9 mouse cellular contexts compared by ENCODE assay signal in the genomic region with DNA sequence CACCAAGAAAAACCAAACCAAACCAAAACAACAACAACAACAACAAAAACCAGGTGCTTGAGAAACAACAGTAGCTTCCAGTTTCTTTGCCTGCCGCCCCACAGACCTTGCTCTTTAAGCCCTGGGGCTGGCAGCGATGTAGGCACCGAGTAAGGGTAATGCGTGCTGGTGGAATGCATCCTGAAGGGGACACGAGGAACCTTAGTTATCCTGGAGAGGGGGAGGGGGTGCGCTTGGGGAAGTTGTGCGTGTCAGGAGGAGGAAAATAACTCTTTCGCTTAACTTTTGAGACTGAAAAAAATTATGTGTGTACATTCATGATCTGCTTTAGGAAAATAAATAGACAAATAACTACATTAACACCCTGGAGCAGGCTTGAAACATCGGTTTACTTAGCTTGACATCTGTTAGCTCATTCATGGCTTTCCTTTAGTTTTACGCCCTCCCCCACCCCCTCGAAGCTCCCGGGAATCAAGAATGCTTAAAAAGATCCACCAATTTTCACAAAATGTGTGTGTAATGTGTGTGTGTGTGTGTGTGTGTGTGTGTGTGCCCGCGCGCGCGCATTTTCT. TPM values are rescaled to one million over a fixed set of nuclear protein-coding genes. Genes with fewer than 3 reads are reported as not detected.
A peak's percentile ranks its signal among the peaks of the same experiment; 100 is the strongest.
DNase-seq lines count a peak whose midpoint lies in the region; ATAC-seq and TF ChIP-seq lines count a peak whose summit lies in the region.
"Had no signal": no experiment of that assay in that cellular context is flagged by ENCODE, and none has a peak within 500 bp of the region (broad histone marks: within the 10 kb centered on the region; RNA-seq: fewer than 3 reads in every experiment).

No protein-coding gene starts in this region.

- no peak overlapping the region for H3K27ac ChIP-seq in layer of hippocampus, adult 2 months
- no peak overlapping the region for H3K27ac ChIP-seq in hindbrain, embryonic 12.5 days
- H3K27ac ChIP-seq in liver, embryonic 11.5 days (ENCODE audit: low read depth, low read length), result no peak overlapping the region
- H3K27ac ChIP-seq in small intestine, adult 2 months (ENCODE audit: insufficient read depth, low read depth, low read length), result no peak overlapping the region

- TF ChIP-seq CTCF in layer of hippocampus, adult 2 months (conservative IDR thresholded peaks at IDR 0.05), result no peak
- TF ChIP-seq CTCF in small intestine, adult 2 months (IDR thresholded peaks at IDR 0.05; ENCODE audit: extremely low read depth, insufficient read length, insufficient replicate concordance, low read depth, low read length), result no peak

- 0 out of 2 replicates have a peak overlapping the region, but pooled peaks have one; percentile 46 for H3K9ac ChIP-seq in hindbrain, embryonic 12.5 days
- no peak overlapping the region for H3K9ac ChIP-seq in liver, embryonic 11.5 days (ENCODE audit: low read depth, low read length)

- DNase-seq in layer of hippocampus, adult 2 months (ENCODE audit: low spot score in 2 of 2), result no peak
- no peak for DNase-seq in layer of hippocampus, adult 11-12 months (ENCODE audit: low spot score)
- no peak for DNase-seq in liver, embryonic 11.5 days (ENCODE audit: low spot score)
- DNase-seq in adrenal gland, postnatal 14 days, result no peak
- DNase-seq in ovary, postnatal 14 days (ENCODE audit: low spot score), result no peak
- no peak for DNase-seq in gastrocnemius, postnatal 4 days (ENCODE audit: low spot score in 2 of 2)

- no peak for TF ChIP-seq POLR2A in small intestine, adult 2 months (IDR thresholded peaks at IDR 0.05; ENCODE audit: low read depth, low read length)

- no peaks in the 10 kb centered on the region for H3K36me3 ChIP-seq in hindbrain, embryonic 12.5 days
- H3K36me3 ChIP-seq in liver, embryonic 11.5 days (ENCODE audit: control insufficient read depth, insufficient read depth, low read length), result no peaks in the 10 kb centered on the region
- H3K36me3 ChIP-seq in small intestine, adult 2 months (ENCODE audit: control insufficient read depth, insufficient read depth, low read length), result no peaks in the 10 kb centered on the region
- H3K36me3 ChIP-seq: G1E had no signal

- WGBS in hindbrain, embryonic 12.5 days, result 2% methylated on average over 17 of the region's 17 CpGs
- 5% methylated on average over 17 of the region's 17 CpGs for WGBS in liver, embryonic 11.5 days
- WGBS in small intestine, adult 2 months, result 17% methylated on average over 17 of the region's 17 CpGs

- no peaks in the 10 kb centered on the region for H3K9me3 ChIP-seq in hindbrain, embryonic 12.5 days (replicated peaks)
- H3K9me3 ChIP-seq in liver, embryonic 11.5 days (ENCODE audit: control insufficient read depth, low read length), result no peaks in the 10 kb centered on the region

- H3K4me1 ChIP-seq in hindbrain, embryonic 12.5 days, result peaks cover 26% of the 10 kb centered on the region
- no peaks in the 10 kb centered on the region; the same call in 1 of the 2 replicates for H3K4me1 ChIP-seq in liver, embryonic 11.5 days (replicated peaks; ENCODE audit: control insufficient read depth, insufficient read depth, low read length)
- peaks cover 3% of the 10 kb centered on the region; the same call in 1 of the 2 replicates for H3K4me1 ChIP-seq in small intestine, adult 2 months (ENCODE audit: control insufficient read depth, insufficient read depth, insufficient read length, low read length)

- peaks cover 60% of the 10 kb centered on the region for H3K27me3 ChIP-seq in hindbrain, embryonic 12.5 days
- H3K27me3 ChIP-seq in liver, embryonic 11.5 days (replicated peaks; ENCODE audit: control insufficient read depth, insufficient read depth, low read length), result peaks cover 57% of the 10 kb centered on the region
- peaks cover 23% of the 10 kb centered on the region for H3K27me3 ChIP-seq in small intestine, adult 2 months (ENCODE audit: control insufficient read depth, insufficient read depth, low read length)

- peak overlapping the region; percentile 96 for H3K4me2 ChIP-seq in hindbrain, embryonic 12.5 days (replicated peaks)
- peak overlapping the region; percentile 93 for H3K4me2 ChIP-seq in liver, embryonic 11.5 days

- H3K4me3 ChIP-seq in layer of hippocampus, adult 2 months, result peak overlapping the region; percentile 59
- H3K4me3 ChIP-seq in hindbrain, embryonic 12.5 days, result peak overlapping the region; percentile 63
- peak overlapping the region; percentile 56 for H3K4me3 ChIP-seq in liver, embryonic 11.5 days (ENCODE audit: low read depth, low read length)
- peak overlapping the region; percentile 70 for H3K4me3 ChIP-seq in small intestine, adult 2 months (ENCODE audit: low read depth, low read length)

- ATAC-seq in hindbrain, embryonic 12.5 days (ENCODE audit: low FRiP score), result no peak
- no peak for ATAC-seq in liver, embryonic 11.5 days (replicated peaks; ENCODE audit: low FRiP score)

RNA-seq across cellular contexts. Expression of a gene that starts 1.3 kb away (rescaled TPM):
- 100 to 1,000 TPM; 474 to 477 TPM for total RNA-seq in layer of hippocampus, adult 2 months (2021)
- polyA plus RNA-seq in hindbrain, embryonic 12.5 days (2016; fragmentation: Nextera tagmentation; extraction: Ambion mirVana), result 91.0 and 110 TPM in 2 replicates
- polyA plus RNA-seq in liver, embryonic 11.5 days (2014; fragmentation: Nextera tagmentation; extraction: Ambion mirVana), result 13.4 and 16.1 TPM in 2 replicates
- polyA plus RNA-seq in small intestine, adult 2 months (2012; rRNA removed), result 5.1 and 9.3 TPM in 2 replicates
- 16.6 and 19.4 TPM in 2 replicates for total RNA-seq in adrenal gland, postnatal 14 days (2021)
- total RNA-seq in gastrocnemius, postnatal 4 days (2021), result 100 to 1,000 TPM in 1 of 2 experiments, 10 to 100 TPM in 1; 88.7 to 108 TPM
- polyA plus RNA-seq: G1E had no signal

RNA-seq across cellular contexts. Expression of a gene that starts 47.2 kb away (rescaled TPM):
- under 1 TPM; 0.61 to 1.00 TPM for total RNA-seq in layer of hippocampus, adult 2 months (2021)
- polyA plus RNA-seq in hindbrain, embryonic 12.5 days (2016; fragmentation: Nextera tagmentation; extraction: Ambion mirVana), result 210 and 220 TPM in 2 replicates
- polyA plus RNA-seq in liver, embryonic 11.5 days (2014; fragmentation: Nextera tagmentation; extraction: Ambion mirVana), result 441 and 474 TPM in 2 replicates
- 18.6 and 25.3 TPM in 2 replicates for polyA plus RNA-seq in small intestine, adult 2 months (2012; rRNA removed)
- total RNA-seq in adrenal gland, postnatal 14 days (2021), result 38.0 and 51.0 TPM in 2 replicates
- 10 to 100 TPM; 52.7 to 56.0 TPM for total RNA-seq in gastrocnemius, postnatal 4 days (2021)

Comparison
In these comparisons a context has a peak if more than half of its experiments do, and no peak if none do; other contexts are left out.
1. RNA of a gene that starts 1.3 kb away (total RNA-seq): 474 to 477 TPM in layer of hippocampus, adult 2 months; 88.7 to 108 TPM in gastrocnemius, postnatal 4 days and 16.6 to 19.4 TPM in adrenal gland, postnatal 14 days; every median in the first group is over 4 times any median in the second.
2. RNA of a gene that starts 47.2 kb away (total RNA-seq): 52.7 to 56.0 TPM in gastrocnemius, postnatal 4 days and 38.0 to 51.0 TPM in adrenal gland, postnatal 14 days; 0.61 to 1.00 TPM in layer of hippocampus, adult 2 months; every median in the first group is over 10 times any median in the second.
3. Peak in every context shown above with its lines, with median percentiles within 50 percentile points of each other: H3K4me3 ChIP-seq.